Mouse (Mus musculus) midbrain, embryonic 12.5 days (tissue): Measurements from ENCODE around the gene Cd300a. TPM values are rescaled to one million over a fixed set of nuclear protein-coding genes. Genes with fewer than 3 reads are reported as not detected.
A peak's percentile ranks its signal among the peaks of the same experiment; 100 is the strongest.
"Not testable (repeated sequence)": the region's sequence is repeated elsewhere in the genome, so short reads cannot be mapped to it uniquely, and the experiment has no call there.

ENCODE experiments used
- ATAC-seq: fragments of 200-750 bp; cut with Nextera tagmentation; 2 replicates; pipeline ENCODE4 v1.8.0; 2017; ENCODE audit warnings: low read depth, moderate TSS enrichment, moderate library complexity; ENCODE audit not compliant: low FRiP score
- H3K27ac ChIP-seq: fragments of 300-500 bp; sonication (generic); replicated peaks from 2 replicates; pipeline ENCODE4 v1.5.1; 2016; ENCODE audit warnings: mild to moderate bottlenecking
- H3K27me3 ChIP-seq: fragments of 300-500 bp; sonication (generic); 2 replicates; pipeline ENCODE4 v1.6.1; 2016; ENCODE audit warnings: mild to moderate bottlenecking
- H3K36me3 ChIP-seq: fragments of 300-500 bp; sonication (generic); 2 replicates; pipeline ENCODE4 v1.6.1; 2016
- H3K4me1 ChIP-seq: fragments of 300-500 bp; sonication (generic); 2 replicates; pipeline ENCODE4 v1.6.1; 2016
- H3K4me2 ChIP-seq: fragments of 300-500 bp; sonication (generic); replicated peaks from 2 replicates; pipeline ENCODE4 v1.6.1; 2016; ENCODE audit warnings: mild to moderate bottlenecking, moderate library complexity
- H3K4me3 ChIP-seq: fragments of 300-500 bp; sonication (generic); 2 replicates; pipeline ENCODE4 v1.5.1; 2016; ENCODE audit warnings: mild to moderate bottlenecking
- H3K9ac ChIP-seq: fragments of 300-500 bp; sonication (generic); replicated peaks from 2 replicates; pipeline ENCODE4 v1.6.1; 2016; ENCODE audit warnings: mild to moderate bottlenecking, moderate library complexity
- H3K9me3 ChIP-seq: fragments of 300-500 bp; sonication (generic); 2 replicates; pipeline ENCODE4 v1.6.1; 2016; ENCODE audit warnings: mild to moderate bottlenecking
- WGBS: fragments of 180-500 bp; shearing (Covaris S2); methylation state at CpG from one replicate; pipeline ENCODE4 v1.1.7; 2016; 5-methylcytosine and 5-hydroxymethylcytosine counted together
- polyA plus RNA-seq: library from polyadenylated mRNA; unstranded; fragments of >200 nt; fragmentation: Nextera tagmentation; extraction: Ambion mirVana; gene quantifications from 2 replicates; pipeline ENCODE4 v1.2.1, GENCODE M21; 2016

Gene Cd300a
- polyA plus RNA-seq, 1 experiment from 2014 or later: 0.97 TPM

DNA sequence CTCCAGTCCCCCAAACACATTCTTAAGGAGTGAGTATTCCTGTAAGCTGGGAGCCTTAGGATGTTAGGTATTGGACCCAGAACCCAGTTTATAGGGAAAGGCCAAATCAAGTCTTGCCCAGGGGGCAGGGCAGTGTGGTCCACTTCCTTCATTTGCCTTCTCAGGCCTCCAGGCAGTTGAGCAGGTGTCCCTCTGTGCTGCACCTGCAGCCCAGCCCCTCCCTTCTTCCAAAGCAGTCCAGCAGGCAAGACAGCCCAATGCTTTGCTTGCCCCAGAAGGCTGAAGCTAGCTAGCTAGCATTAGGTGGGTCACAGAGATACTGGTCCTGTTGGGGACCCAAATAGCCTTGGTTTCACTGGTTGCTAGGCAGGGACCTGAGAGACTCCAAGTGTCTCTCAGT, 9.7 kb upstream of the Cd300a start:
- ATAC-seq: no peak
- H3K27me3 ChIP-seq: 0 out of 2 replicates have a peak, but pooled peaks cover under 1% of the 10 kb centered on the region

DNA sequence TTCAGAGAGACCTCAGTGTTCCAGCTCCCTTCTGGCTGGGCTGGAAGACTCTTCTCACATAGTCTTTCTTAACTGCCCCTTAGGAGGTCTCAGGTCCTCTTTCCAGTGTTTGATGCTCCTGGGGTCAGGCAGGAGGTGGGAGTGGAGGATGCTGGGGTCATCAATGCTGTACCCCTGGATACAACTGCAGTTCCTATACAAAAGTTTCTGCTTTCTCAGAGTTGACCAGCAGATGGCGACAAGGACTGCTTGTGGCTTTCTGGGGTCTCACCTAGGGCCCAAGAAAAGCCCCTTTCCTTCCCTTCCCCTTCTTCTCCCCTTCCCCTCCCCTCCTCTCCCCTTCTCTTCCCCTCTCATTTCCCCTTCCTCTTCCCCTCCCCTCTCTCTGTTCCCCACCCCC, 9.3 kb upstream of the Cd300a start:
- H3K4me3 ChIP-seq: no peak overlapping the region
- 0% methylated on average over 1 of the region's 1 CpGs for WGBS
- no peak for ATAC-seq
- no peaks in the 10 kb centered on the region for H3K27me3 ChIP-seq
- H3K27ac ChIP-seq: no peak overlapping the region
- H3K4me2 ChIP-seq: no peak overlapping the region
- 0 out of 2 replicates have a peak, but pooled peaks cover under 1% of the 10 kb centered on the region for H3K4me1 ChIP-seq
- H3K36me3 ChIP-seq: no peaks in the 10 kb centered on the region
- no peak overlapping the region for H3K9ac ChIP-seq
- no peaks in the 10 kb centered on the region for H3K9me3 ChIP-seq

More for the DNA sequence above, 9.7 kb upstream of the Cd300a start:
- H3K4me1 ChIP-seq: peaks cover 5% of the 10 kb centered on the region
- H3K4me3 ChIP-seq: no peak overlapping the region
- no peaks in the 10 kb centered on the region for H3K36me3 ChIP-seq
- no peak overlapping the region for H3K4me2 ChIP-seq
- H3K27ac ChIP-seq: no peak overlapping the region
- no peak overlapping the region for H3K9ac ChIP-seq
- H3K9me3 ChIP-seq: no peaks in the 10 kb centered on the region

- Histone ChIP-seq H3K9ac (no peak overlapping the region), H3K36me3 (no peaks in the 10 kb centered on the region), H3K4me2 (no peak overlapping the region), H3K4me3 (no peak overlapping the region), H3K9me3 (no peaks in the 10 kb centered on the region), H3K4me1 (no peaks in the 10 kb centered on the region), H3K27me3 (no peaks in the 10 kb centered on the region), H3K27ac (no peak overlapping the region)
- no peak for ATAC-seq
- 90% methylated on average over 4 of the region's 4 CpGs for WGBS
These were observed 6.5 kb upstream of the Cd300a start for GRCm38 (mm10) chr11:114883251-114883789.

DNA sequence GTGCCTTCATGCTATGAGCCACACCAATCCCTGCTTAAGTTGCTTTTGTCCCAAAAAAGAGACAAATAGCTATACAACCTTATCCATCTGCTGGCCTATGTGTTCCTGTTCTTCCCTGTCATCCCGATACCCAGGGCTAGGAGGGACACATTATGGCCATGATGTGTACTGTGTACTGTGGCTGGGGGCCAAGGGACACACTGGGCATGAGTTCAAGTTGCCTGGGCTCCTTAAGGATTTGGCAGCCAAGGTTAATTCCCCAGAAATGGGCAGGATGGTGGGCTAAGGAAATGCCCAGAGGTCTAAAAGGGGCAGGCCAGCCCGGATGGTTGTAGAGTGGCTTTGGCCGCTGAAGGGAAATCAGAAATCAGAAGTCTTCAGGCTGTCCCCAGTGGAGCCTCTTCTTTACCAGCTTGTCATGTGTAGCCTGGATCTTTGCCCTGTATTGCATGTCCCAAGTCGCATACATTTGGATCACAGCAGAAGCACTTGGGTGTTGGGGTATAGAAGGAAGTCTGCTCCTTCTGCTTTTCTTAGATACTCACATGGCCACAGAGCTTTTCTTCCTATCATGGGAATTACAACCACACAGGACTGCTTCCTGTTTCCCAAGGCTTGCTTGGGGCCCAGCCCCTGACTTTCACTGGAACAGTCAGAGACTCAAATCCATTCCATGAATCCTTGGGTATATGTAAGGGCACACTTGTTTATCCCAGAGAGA, 5.3 kb upstream of the Cd300a start:
- Histone ChIP-seq H3K4me3 (no peak overlapping the region), H3K9me3 (no peaks in the 10 kb centered on the region), H3K4me1 (no peaks in the 10 kb centered on the region), H3K4me2 (no peak overlapping the region), H3K9ac (no peak overlapping the region), H3K36me3 (no peaks in the 10 kb centered on the region), H3K27ac (no peak overlapping the region), H3K27me3 (no peaks in the 10 kb centered on the region)
- no peak for ATAC-seq
- 92% methylated on average over 4 of the region's 4 CpGs for WGBS

GRCm38 (mm10) chr11:114890542-114890941, 701 bp downstream of the Cd300a start:
- no peak overlapping the region for H3K27ac ChIP-seq

DNA sequence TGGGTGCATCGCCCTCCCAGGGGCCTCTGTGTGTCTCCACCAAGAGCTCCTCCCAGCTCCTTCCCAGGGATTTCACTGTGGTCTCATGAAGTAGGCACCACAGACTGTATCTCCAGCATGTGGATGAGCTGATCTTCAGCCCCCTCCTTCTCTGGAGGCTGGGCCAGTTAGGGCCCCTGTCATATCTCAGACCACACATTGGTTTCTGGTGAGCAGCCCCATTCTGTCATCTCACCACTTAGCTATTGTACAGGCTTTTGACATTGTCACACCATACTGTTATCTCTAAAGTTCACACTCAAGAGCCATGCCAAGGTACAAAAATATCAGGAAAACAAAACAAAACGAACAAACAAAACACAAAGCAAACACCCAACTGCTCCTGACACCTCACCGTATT, 6.2 kb downstream of the Cd300a start:
- no peak for ATAC-seq
- WGBS: 92% methylated on average over 3 of the region's 3 CpGs

More at GRCm38 (mm10) chr11:114890542-114890941, 701 bp downstream of the Cd300a start:
- no peak overlapping the region for H3K9ac ChIP-seq
- no peaks in the 10 kb centered on the region for H3K9me3 ChIP-seq
- WGBS: 59% methylated on average over 5 of the region's 5 CpGs
- H3K4me1 ChIP-seq: no peaks in the 10 kb centered on the region
- no peak overlapping the region for H3K4me2 ChIP-seq
- no peak for ATAC-seq
- 0 out of 2 replicates have a peak, but pooled peaks cover 8% of the 10 kb centered on the region for H3K27me3 ChIP-seq
- no peak overlapping the region for H3K4me3 ChIP-seq
- H3K36me3 ChIP-seq: no peaks in the 10 kb centered on the region

DNA sequence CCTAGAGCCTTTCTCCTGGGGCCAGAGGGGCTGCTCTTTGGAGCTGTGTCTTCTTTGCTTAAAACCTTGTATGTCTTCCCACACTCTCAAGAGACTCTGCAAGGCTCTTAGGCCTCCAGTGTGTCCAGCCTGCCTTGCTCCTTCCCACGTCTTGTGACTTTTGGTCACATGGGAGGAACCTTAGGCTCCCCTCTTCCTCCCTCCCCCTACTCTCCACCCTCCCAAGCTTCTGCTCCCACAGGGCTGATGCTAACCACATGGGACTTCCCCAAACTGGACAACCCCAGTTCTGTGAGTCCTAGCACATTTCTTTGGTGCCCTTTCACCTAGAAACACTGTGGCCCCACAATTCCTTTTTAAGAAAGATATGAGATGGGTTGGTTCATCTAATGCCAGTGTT, 8.2 kb downstream of the Cd300a start:
- H3K9me3 ChIP-seq: no peaks in the 10 kb centered on the region
- WGBS: 39% methylated on average over 1 of the region's 1 CpGs
- peaks cover 3% of the 10 kb centered on the region; the same call in 1 of the 2 replicates for H3K27me3 ChIP-seq
- no peak overlapping the region for H3K9ac ChIP-seq
- ATAC-seq: no peak
- no peaks in the 10 kb centered on the region for H3K4me1 ChIP-seq
- no peaks in the 10 kb centered on the region for H3K36me3 ChIP-seq
- no peak overlapping the region for H3K4me3 ChIP-seq
- H3K4me2 ChIP-seq: no peak overlapping the region
- H3K27ac ChIP-seq: no peak overlapping the region

More for the DNA sequence above, 6.2 kb downstream of the Cd300a start:
- Histone ChIP-seq H3K4me2 (no peak overlapping the region), H3K27ac (no peak overlapping the region), H3K27me3 (peaks cover 3% of the 10 kb centered on the region; the same call in 1 of the 2 replicates), H3K4me1 (no peaks in the 10 kb centered on the region), H3K4me3 (no peak overlapping the region), H3K9ac (no peak overlapping the region), H3K9me3 (no peaks in the 10 kb centered on the region), H3K36me3 (no peaks in the 10 kb centered on the region)

DNA sequence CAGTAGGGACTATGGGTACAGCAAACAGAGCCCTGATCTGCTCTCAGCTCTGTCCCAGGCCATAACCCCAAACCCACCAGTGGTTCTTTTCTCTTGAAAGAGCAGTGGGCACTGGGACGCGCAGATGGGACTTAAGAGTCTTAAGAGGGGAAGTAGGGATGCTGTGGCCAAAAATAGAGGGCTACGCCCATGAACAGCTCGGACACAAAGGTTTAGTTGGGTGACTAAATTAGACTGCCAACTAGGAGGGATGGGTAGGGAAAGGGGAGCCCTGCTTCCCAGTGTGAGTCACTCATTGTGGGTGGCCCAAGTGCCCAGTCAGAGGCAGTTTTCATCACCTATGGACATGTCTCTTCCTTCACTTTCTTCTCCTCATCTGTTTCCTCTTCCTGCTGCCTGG, 13.4 kb downstream of the Cd300a start:
- H3K27ac ChIP-seq: no peak overlapping the region
- H3K27me3 ChIP-seq: peaks cover 8% of the 10 kb centered on the region; the same call in 1 of the 2 replicates
- no peaks in the 10 kb centered on the region for H3K4me1 ChIP-seq
- 85% methylated on average over 4 of the region's 4 CpGs for WGBS
- H3K36me3 ChIP-seq: no peaks in the 10 kb centered on the region
- H3K9me3 ChIP-seq: no peaks in the 10 kb centered on the region
- no peak overlapping the region for H3K4me2 ChIP-seq
- no peak overlapping the region for H3K4me3 ChIP-seq
- no peak for ATAC-seq
- no peak overlapping the region for H3K9ac ChIP-seq

DNA sequence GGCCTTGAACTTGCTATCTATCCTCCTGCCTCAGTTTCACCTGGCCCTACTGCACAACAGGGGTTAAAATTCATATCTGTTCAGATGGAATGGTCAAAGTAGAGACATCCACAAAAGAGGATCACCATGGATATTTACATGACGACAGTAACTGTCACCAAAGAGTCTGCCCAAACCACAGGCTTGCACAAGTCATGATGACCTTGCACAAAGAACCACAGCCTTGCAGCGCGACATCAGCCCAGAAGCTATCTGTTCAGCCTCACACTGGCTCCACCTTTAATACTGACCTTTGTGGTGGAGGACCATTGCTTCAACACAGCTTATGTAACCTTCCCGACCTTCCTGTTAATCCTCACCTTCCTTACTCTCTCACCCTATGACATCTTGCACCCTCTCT, 17.7 kb downstream of the Cd300a start:
- no peak overlapping the region for H3K4me3 ChIP-seq
- 0 out of 2 replicates have a peak, but pooled peaks cover 4% of the 10 kb centered on the region for H3K27me3 ChIP-seq
- H3K9ac ChIP-seq: no peak overlapping the region
- no peaks in the 10 kb centered on the region for H3K9me3 ChIP-seq
- H3K27ac ChIP-seq: no peak overlapping the region
- H3K36me3 ChIP-seq: no peaks in the 10 kb centered on the region
- 82% methylated on average over 4 of the region's 4 CpGs for WGBS
- H3K4me2 ChIP-seq: no peak overlapping the region
- ATAC-seq: no peak
- H3K4me1 ChIP-seq: no peaks in the 10 kb centered on the region

GRCm38 (mm10) chr11:114908086-114908485, 18.2 kb downstream of the Cd300a start:
- Histone ChIP-seq H3K36me3 (no peaks in the 10 kb centered on the region), H3K4me3 (no peak overlapping the region), H3K9me3 (no peaks in the 10 kb centered on the region), H3K27ac (no peak overlapping the region), H3K9ac (no peak overlapping the region), H3K4me1 (no peaks in the 10 kb centered on the region), H3K27me3 (0 out of 2 replicates have a peak, but pooled peaks cover 6% of the 10 kb centered on the region), H3K4me2 (no peak overlapping the region)
- WGBS: 63% methylated on average over 4 of the region's 4 CpGs
- ATAC-seq: no peak

DNA sequence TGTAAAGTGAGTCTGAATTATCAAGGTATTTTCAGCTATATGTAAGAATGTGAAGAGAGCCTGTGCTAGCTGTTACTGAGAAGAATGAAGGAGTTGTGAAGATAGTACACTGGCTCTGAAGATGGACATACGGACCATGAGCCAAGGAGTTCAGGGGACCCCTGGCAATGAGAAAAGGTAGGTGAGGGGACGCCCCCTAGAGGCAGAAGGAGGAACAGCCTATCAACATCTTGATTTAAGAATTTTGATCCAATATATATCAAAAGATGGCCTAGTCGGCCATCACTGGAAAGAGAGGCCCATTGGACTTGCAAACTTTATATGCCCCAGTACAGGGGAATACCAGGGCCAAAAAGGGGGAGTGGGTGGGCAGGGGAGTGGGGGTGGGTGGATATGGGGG, 19.7 kb downstream of the Cd300a start:
- 33% methylated on average over 3 of the region's 3 CpGs for WGBS
- H3K36me3 ChIP-seq, H3K9ac ChIP-seq, H3K4me2 ChIP-seq, H3K4me3 ChIP-seq, H3K27ac ChIP-seq, ATAC-seq, H3K4me1 ChIP-seq, H3K9me3 ChIP-seq: not testable (repeated sequence)
- H3K27me3 ChIP-seq: peaks cover 17% of the 10 kb centered on the region; the same call in 1 of the 2 replicates

DNA sequence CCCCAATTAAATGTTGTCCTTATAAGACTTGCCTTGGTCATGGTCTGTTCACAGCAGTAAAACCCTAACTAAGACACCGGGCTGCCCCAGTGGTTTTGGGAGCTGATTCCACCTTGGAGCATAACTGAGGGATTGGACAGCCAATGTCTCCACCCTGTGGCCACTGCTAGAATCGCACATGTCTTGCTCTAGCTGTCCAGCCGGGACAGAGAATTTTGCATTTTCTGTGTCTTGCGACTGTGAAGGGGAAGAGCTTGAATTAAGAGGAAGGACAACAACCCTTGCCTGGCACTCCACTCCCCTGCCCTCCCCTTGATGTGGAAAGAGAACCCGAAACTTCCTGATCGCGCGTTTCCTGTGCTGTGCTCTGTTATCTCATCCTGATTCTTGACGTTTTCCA, 23.0 kb downstream of the Cd300a start:
- H3K27ac ChIP-seq: no peak overlapping the region
- 0 out of 2 replicates have a peak, but pooled peaks have one; percentile 4 for ATAC-seq
- H3K9ac ChIP-seq: no peak overlapping the region
- no peak overlapping the region for H3K4me3 ChIP-seq
- no peaks in the 10 kb centered on the region for H3K9me3 ChIP-seq
- no peaks in the 10 kb centered on the region for H3K36me3 ChIP-seq
- H3K4me2 ChIP-seq: no peak overlapping the region
- no peaks in the 10 kb centered on the region for H3K4me1 ChIP-seq
- 11% methylated on average over 9 of the region's 9 CpGs for WGBS
- peaks cover 17% of the 10 kb centered on the region; the same call in 1 of the 2 replicates for H3K27me3 ChIP-seq
